23 mouse cellular contexts compared by ENCODE assay signal in genomic region chr12:77502243-77502642, GRCm38 (mm10).
DNase-seq lines count a peak whose midpoint lies in the region; ATAC-seq and TF ChIP-seq lines count a peak whose summit lies in the region.
"Had no signal": no experiment of that assay in that cellular context is flagged by ENCODE, and none has a peak within 500 bp of the region (broad histone marks: within the 10 kb centered on the region; RNA-seq: fewer than 3 reads in every experiment).

No protein-coding gene starts in this region.

- H3K4me3 ChIP-seq in heart, postnatal 0 days (ENCODE audit: low read depth, low read length) = no peak overlapping the region
- no peak overlapping the region for H3K4me3 ChIP-seq in kidney, embryonic 16.5 days (ENCODE audit: low read length)
- no peak overlapping the region for H3K4me3 ChIP-seq in liver, postnatal 0 days (ENCODE audit: low read depth, low read length)
- H3K4me3 ChIP-seq in liver, embryonic 12.5 days = no peak overlapping the region
- H3K4me3 ChIP-seq: forebrain, embryonic 13.5 days; heart, embryonic 13.5 days; hindbrain, embryonic 13.5 days; limb, embryonic 10.5 days; limb, embryonic 15.5 days; midbrain, embryonic 13.5 days; neural tube, embryonic 13.5 days had no signal

- H3K9me3 ChIP-seq in heart, postnatal 0 days (replicated peaks; ENCODE audit: control insufficient read depth, low read length) = no peaks in the 10 kb centered on the region
- no peaks in the 10 kb centered on the region for H3K9me3 ChIP-seq in kidney, embryonic 16.5 days (ENCODE audit: low read length)
- H3K9me3 ChIP-seq in liver, postnatal 0 days (ENCODE audit: low read length) = no peaks in the 10 kb centered on the region
- no peaks in the 10 kb centered on the region for H3K9me3 ChIP-seq in liver, embryonic 12.5 days (replicated peaks)
- H3K9me3 ChIP-seq: forebrain, embryonic 13.5 days; heart, embryonic 13.5 days; hindbrain, embryonic 13.5 days; limb, embryonic 10.5 days; limb, embryonic 15.5 days; midbrain, embryonic 13.5 days; neural tube, embryonic 13.5 days had no signal

- H3K27ac ChIP-seq in heart, postnatal 0 days (ENCODE audit: low read depth) = no peak overlapping the region
- no peak overlapping the region for H3K27ac ChIP-seq in kidney, embryonic 16.5 days (ENCODE audit: low read length)
- H3K27ac ChIP-seq in liver, postnatal 0 days (ENCODE audit: low read depth) = peak overlapping the region; percentile 90
- no peak overlapping the region for H3K27ac ChIP-seq in liver, embryonic 12.5 days
- H3K27ac ChIP-seq: forebrain, embryonic 13.5 days; heart, embryonic 13.5 days; hindbrain, embryonic 13.5 days; limb, embryonic 15.5 days; macrophage; midbrain, embryonic 13.5 days; neural tube, embryonic 13.5 days had no signal

- no peak overlapping the region for H3K4me2 ChIP-seq in heart, postnatal 0 days (ENCODE audit: low read depth, low read length)
- H3K4me2 ChIP-seq in kidney, embryonic 16.5 days (replicated peaks; ENCODE audit: low read depth, low read length) = no peak overlapping the region
- H3K4me2 ChIP-seq in liver, postnatal 0 days (ENCODE audit: low read depth, low read length) = no peak overlapping the region
- H3K4me2 ChIP-seq in liver, embryonic 12.5 days = no peak overlapping the region
- H3K4me2 ChIP-seq: forebrain, embryonic 13.5 days; heart, embryonic 13.5 days; hindbrain, embryonic 13.5 days; limb, embryonic 15.5 days; midbrain, embryonic 13.5 days; neural tube, embryonic 13.5 days had no signal

- no peaks in the 10 kb centered on the region for H3K36me3 ChIP-seq in heart, postnatal 0 days (replicated peaks; ENCODE audit: control insufficient read depth, insufficient read depth, low read length)
- H3K36me3 ChIP-seq in kidney, embryonic 16.5 days (ENCODE audit: insufficient read depth, low read length) = no peaks in the 10 kb centered on the region
- H3K36me3 ChIP-seq in liver, postnatal 0 days (replicated peaks; ENCODE audit: insufficient read depth, low read length) = no peaks in the 10 kb centered on the region
- no peaks in the 10 kb centered on the region for H3K36me3 ChIP-seq in liver, embryonic 12.5 days
- H3K36me3 ChIP-seq: heart, embryonic 13.5 days; hindbrain, embryonic 13.5 days; limb, embryonic 10.5 days; limb, embryonic 15.5 days; midbrain, embryonic 13.5 days; neural tube, embryonic 13.5 days had no signal

- WGBS in heart, postnatal 0 days = 64% methylated on average over 3 of the region's 3 CpGs
- WGBS in kidney, embryonic 16.5 days = 61% methylated on average over 3 of the region's 3 CpGs
- 68% methylated on average over 3 of the region's 3 CpGs for WGBS in liver, postnatal 0 days (ENCODE audit: insufficient replicate concordance)
- WGBS in liver, embryonic 12.5 days (ENCODE audit: insufficient replicate concordance) = 77% methylated on average over 3 of the region's 3 CpGs

- no peak for TF ChIP-seq EP300 in heart, postnatal 0 days (IDR thresholded peaks at IDR 0.05; ENCODE audit: low read depth)
- 0 out of 2 replicates have a peak, but pooled peaks have one; percentile 9 for TF ChIP-seq EP300 in liver, postnatal 0 days (IDR thresholded peaks at IDR 0.05; ENCODE audit: low read depth)

- H3K4me1 ChIP-seq in heart, postnatal 0 days (ENCODE audit: control insufficient read depth, insufficient read depth) = peaks cover 9% of the 10 kb centered on the region; the same call in 1 of the 2 replicates
- peaks cover 5% of the 10 kb centered on the region for H3K4me1 ChIP-seq in kidney, embryonic 16.5 days (ENCODE audit: insufficient read depth, low read length)
- H3K4me1 ChIP-seq in liver, postnatal 0 days (ENCODE audit: insufficient read depth) = peaks cover 21% of the 10 kb centered on the region
- 0 out of 2 replicates have a peak, but pooled peaks cover 4% of the 10 kb centered on the region for H3K4me1 ChIP-seq in liver, embryonic 12.5 days
- H3K4me1 ChIP-seq: forebrain, embryonic 13.5 days; limb, embryonic 15.5 days; midbrain, embryonic 13.5 days had no signal

- peak; percentile 24 for DNase-seq in heart, postnatal 0 days (ENCODE audit: low spot score)
- no peak for DNase-seq in heart, adult 8-10 months (ENCODE audit: low spot score)
- no peak for DNase-seq in kidney, adult 8-10 months
- peak; percentile 25 for DNase-seq in liver, postnatal 0 days
- DNase-seq in right cerebral cortex, postnatal 36 days (ENCODE audit: low spot score in 2 of 2) = no peak
- DNase-seq: cerebellum, adult 8-10 months; gastrocnemius, postnatal 10 days; layer of hippocampus, adult 9-11 months; lung, adult 2 months; lung, postnatal 10 days; thymus, postnatal 14 days had no signal

- no peak for TF ChIP-seq CTCF in heart, postnatal 0 days (IDR thresholded peaks at IDR 0.05; ENCODE audit: low read depth)
- no peak for TF ChIP-seq CTCF in liver, postnatal 0 days (IDR thresholded peaks at IDR 0.05; ENCODE audit: low read depth)

- ATAC-seq in heart, postnatal 0 days (ENCODE audit: insufficient read depth, low read depth) = peak; percentile 66
- 0 out of 2 replicates have a peak, but pooled peaks have one; percentile 25 for ATAC-seq in kidney, embryonic 16.5 days (ENCODE audit: low FRiP score, low TSS enrichment)
- ATAC-seq in liver, postnatal 0 days = peak; percentile 66
- ATAC-seq in liver, embryonic 12.5 days = no peak
- ATAC-seq: intestine, postnatal 0 days; midbrain, embryonic 13.5 days; Patski had no signal

- H3K9ac ChIP-seq in heart, postnatal 0 days (replicated peaks; ENCODE audit: low read depth, low read length) = no peak overlapping the region
- H3K9ac ChIP-seq in kidney, embryonic 16.5 days (replicated peaks; ENCODE audit: low read length) = no peak overlapping the region
- no peak overlapping the region for H3K9ac ChIP-seq in liver, postnatal 0 days (replicated peaks)
- no peak overlapping the region for H3K9ac ChIP-seq in liver, embryonic 12.5 days
- H3K9ac ChIP-seq: forebrain, embryonic 13.5 days; heart, embryonic 13.5 days; hindbrain, embryonic 13.5 days; limb, embryonic 15.5 days; midbrain, embryonic 13.5 days; neural tube, embryonic 13.5 days had no signal

- H3K27me3 ChIP-seq in heart, postnatal 0 days (ENCODE audit: control insufficient read depth, insufficient read depth, low read length) = no peaks in the 10 kb centered on the region
- H3K27me3 ChIP-seq in kidney, embryonic 16.5 days (ENCODE audit: insufficient read depth, low read length) = no peaks in the 10 kb centered on the region
- no peaks in the 10 kb centered on the region for H3K27me3 ChIP-seq in liver, postnatal 0 days (ENCODE audit: insufficient read depth, low read length)
- no peaks in the 10 kb centered on the region for H3K27me3 ChIP-seq in liver, embryonic 12.5 days (replicated peaks)
- H3K27me3 ChIP-seq: forebrain, embryonic 13.5 days; hindbrain, embryonic 13.5 days; limb, embryonic 15.5 days; midbrain, embryonic 13.5 days; neural tube, embryonic 13.5 days; Patski had no signal

Comparison
In these comparisons a context has a peak if more than half of its experiments do, and no peak if none do; other contexts are left out.
1. DNase-seq: peak in heart, postnatal 0 days (single experiment) and liver, postnatal 0 days (single experiment); none in heart, adult 8-10 months (single experiment), kidney, adult 8-10 months (0 of 2) and right cerebral cortex, postnatal 36 days (0 of 2).